Mouse (Mus musculus): ENCODE data around the gene Fam71e1.

GRCm38 (mm10) chr7:44474419-44474818 lies 22.0 kb upstream of the Fam71e1 start:
- no peak for TF ChIP-seq HCFC1 (IDR thresholded peaks at IDR 0.05; ENCODE audit: low read depth, low read length)
- no peak for TF ChIP-seq CTCF (IDR thresholded peaks at IDR 0.05 in 2 of 3, conservative IDR thresholded peaks at IDR 0.05 in 1 of 3; ENCODE audit: control insufficient read depth in 1 of 3, insufficient read depth in 1 of 3, low read depth in 2 of 3, low read length in 3 of 3, poor library complexity in 1 of 3, severe bottlenecking in 1 of 3)
- TF ChIP-seq POLR2AphosphoS5 (IDR thresholded peaks at IDR 0.05; ENCODE audit: borderline replicate concordance, low read depth, low read length), result no peak
- no peak for TF ChIP-seq MAFK (IDR thresholded peaks at IDR 0.05; ENCODE audit: borderline replicate concordance, low read depth, low read length)
- no peak for TF ChIP-seq SIN3A (IDR thresholded peaks at IDR 0.05; ENCODE audit: low read length)
